Mouse (Mus musculus) forebrain, postnatal 0 days (tissue): ENCODE results near the gene Kcnh7. TPM values are rescaled to one million over a fixed set of nuclear protein-coding genes. Genes with fewer than 3 reads are reported as not detected.

Experiments
- ATAC-seq: fragments of 200-750 bp; cut with Nextera tagmentation; 2 replicates; pipeline ENCODE4 v1.8.0; 2017; ENCODE audit warnings: mild to moderate bottlenecking, moderate library complexity
- DNase-seq: peaks from one replicate; pipeline ENCODE4 v3.0.0-alpha.2; 2015
- H3K27ac ChIP-seq: fragments of 300-500 bp; sonication (generic); 2 replicates; pipeline ENCODE4 v1.5.1; 2014; ENCODE audit warnings: low read depth, mild to moderate bottlenecking, antibody characterized with exemption, low read length, moderate library complexity, mixed read lengths
- H3K27me3 ChIP-seq: fragments of 300-500 bp; sonication (generic); 2 replicates; pipeline ENCODE4 v1.6.1; 2014; ENCODE audit warnings: mild to moderate bottlenecking, low read length, mixed read lengths; ENCODE audit not compliant: insufficient read depth
- H3K36me3 ChIP-seq: fragments of 300-500 bp; sonication (generic); 2 replicates; pipeline ENCODE4 v1.6.1; 2014; ENCODE audit warnings: mild to moderate bottlenecking, moderate library complexity; ENCODE audit not compliant: insufficient read depth
- H3K4me1 ChIP-seq: fragments of 300-500 bp; sonication (generic); 2 replicates; pipeline ENCODE4 v1.6.1; 2014; ENCODE audit warnings: antibody characterized with exemption; ENCODE audit not compliant: insufficient read depth
- H3K4me2 ChIP-seq: fragments of 300-500 bp; sonication (generic); 2 replicates; pipeline ENCODE4 v1.6.1; 2014; ENCODE audit warnings: low read depth, mild to moderate bottlenecking, moderate library complexity
- H3K4me3 ChIP-seq: fragments of 300-500 bp; sonication (generic); 2 replicates; pipeline ENCODE4 v1.5.1; 2014; ENCODE audit warnings: low read depth, low read length, mixed read lengths
- H3K9ac ChIP-seq: fragments of 300-500 bp; sonication (generic); 2 replicates; pipeline ENCODE4 v1.6.1; 2014; ENCODE audit warnings: mild to moderate bottlenecking
- H3K9me3 ChIP-seq: fragments of 300-500 bp; sonication (generic); 2 replicates; pipeline ENCODE4 v1.6.1; 2016; ENCODE audit warnings: low read length
- CTCF ChIP-seq: sonication (generic); IDR thresholded peaks from 2 replicates; pipeline ENCODE4 v1.5.1; 2016; ENCODE audit warnings: antibody characterized with exemption, control low read depth, low read depth
- WGBS: fragments of 180-500 bp; shearing (Covaris S2); extraction: QIAGEN DNeasy Blood & Tissue Kit; methylation state at CpG from one replicate; pipeline ENCODE4 v1.1.7; 2014; 5-methylcytosine and 5-hydroxymethylcytosine counted together
- polyA plus RNA-seq: library from polyadenylated mRNA; unstranded; fragments of >200 nt; fragmentation: Nextera tagmentation; extraction: Ambion mirVana; gene quantifications from 2 replicates; pipeline ENCODE4 v1.2.1, GENCODE M21; 2015
- total RNA-seq: library from RNA; depleted of rRNA; stranded (reverse); fragments of >200 nt; gene quantifications from 2 replicates; pipeline ENCODE4 v1.2.3, GENCODE M21; 2014

Gene Kcnh7
- total and polyA plus RNA-seq, 2 experiments from 2014 or later: 7.3 to 17.9 TPM

GRCm38 (mm10) chr2:62806931-62807330, 377.2 kb downstream of the Kcnh7 start:
- Histone ChIP-seq H3K9ac (no peak overlapping the region), H3K27me3 (no peaks in the 10 kb centered on the region), H3K4me1 (no peaks in the 10 kb centered on the region), H3K9me3 (no peaks in the 10 kb centered on the region), H3K27ac (peak overlapping the region; percentile 73), H3K4me2 (no peak overlapping the region), H3K36me3 (no peaks in the 10 kb centered on the region), H3K4me3 (no peak overlapping the region)
- peak; percentile 17 for ATAC-seq
- DNase-seq: peak; percentile 74
- no peak for TF ChIP-seq CTCF
- 27% methylated on average over 3 of the region's 3 CpGs for WGBS

- H3K27me3 ChIP-seq: no peaks in the 10 kb centered on the region
- no peak overlapping the region for H3K9ac ChIP-seq
- 67% methylated on average over 1 of the region's 1 CpGs for WGBS
- DNase-seq (no peak), ATAC-seq (no peak)
- H3K9me3 ChIP-seq: no peaks in the 10 kb centered on the region
- no peaks in the 10 kb centered on the region for H3K4me1 ChIP-seq
- no peaks in the 10 kb centered on the region for H3K36me3 ChIP-seq
- H3K4me2 ChIP-seq: no peak overlapping the region
- no peak for TF ChIP-seq CTCF
- no peak overlapping the region for H3K4me3 ChIP-seq
- no peak overlapping the region for H3K27ac ChIP-seq
These were observed 380.1 kb downstream of the Kcnh7 start for GRCm38 (mm10) chr2:62804030-62804429.

DNA sequence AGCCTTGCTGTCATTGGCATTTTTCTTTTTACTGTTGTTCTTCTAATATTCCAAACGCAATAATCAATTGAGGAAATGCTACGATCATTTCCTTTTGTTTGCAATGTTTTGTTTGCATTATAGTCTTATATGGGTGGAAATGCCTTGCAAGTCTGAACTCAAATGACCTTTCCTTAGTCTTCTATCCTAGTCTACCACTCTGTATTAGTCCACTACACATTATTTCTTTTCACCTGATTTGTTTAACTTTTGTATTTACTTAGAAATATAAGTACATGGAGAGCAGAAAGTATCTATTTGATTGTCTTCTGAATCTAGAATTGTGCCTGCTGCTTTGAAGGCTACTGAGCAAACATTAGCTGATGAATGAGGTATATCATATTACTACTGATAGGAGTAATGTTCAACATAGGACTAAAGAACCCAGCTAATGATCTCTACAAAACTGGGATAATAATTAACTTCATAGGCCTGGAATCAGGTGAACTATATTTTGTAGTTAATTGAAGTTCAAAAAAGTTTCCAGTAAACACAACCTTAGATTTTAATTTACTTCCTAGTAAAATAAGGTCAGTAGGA, 399.5 kb downstream of the Kcnh7 start:
- Histone ChIP-seq H3K4me1 (no peaks in the 10 kb centered on the region), H3K4me3 (no peak overlapping the region), H3K27ac (no peak overlapping the region), H3K9me3 (no peaks in the 10 kb centered on the region), H3K36me3 (no peaks in the 10 kb centered on the region), H3K4me2 (no peak overlapping the region), H3K9ac (no peak overlapping the region), H3K27me3 (no peaks in the 10 kb centered on the region)
- no peak for TF ChIP-seq CTCF
- no peak for ATAC-seq
- WGBS: 76% methylated on average over 2 of the region's 2 CpGs
- no peak for DNase-seq

DNA sequence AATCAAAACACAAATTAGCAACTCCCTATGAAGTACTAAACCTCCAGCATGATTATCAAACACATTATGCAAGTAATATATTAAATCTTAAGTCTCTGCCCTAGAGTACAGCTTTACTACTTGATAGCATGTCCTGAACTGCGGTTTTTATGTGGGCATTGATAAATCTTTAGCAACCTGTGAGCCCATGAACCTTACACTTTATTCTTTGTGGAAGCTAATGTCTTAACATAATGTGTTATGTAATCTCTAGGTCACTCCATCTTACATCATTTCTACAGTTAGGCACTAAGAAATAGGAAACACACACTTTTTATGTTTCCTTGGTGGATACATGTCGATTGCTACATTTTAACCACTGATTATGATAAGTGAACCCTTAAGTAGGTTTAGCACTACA, 437.8 kb downstream of the Kcnh7 start:
- TF ChIP-seq CTCF: no peak
- DNase-seq: no peak
- H3K27me3 ChIP-seq: no peaks in the 10 kb centered on the region
- H3K4me1 ChIP-seq: no peaks in the 10 kb centered on the region
- H3K4me2 ChIP-seq: no peak overlapping the region
- no peak for ATAC-seq
- no peaks in the 10 kb centered on the region for H3K9me3 ChIP-seq
- H3K36me3 ChIP-seq: no peaks in the 10 kb centered on the region
- H3K4me3 ChIP-seq: no peak overlapping the region
- no peak overlapping the region for H3K27ac ChIP-seq
- H3K9ac ChIP-seq: no peak overlapping the region
- 92% methylated on average over 2 of the region's 2 CpGs for WGBS

DNA sequence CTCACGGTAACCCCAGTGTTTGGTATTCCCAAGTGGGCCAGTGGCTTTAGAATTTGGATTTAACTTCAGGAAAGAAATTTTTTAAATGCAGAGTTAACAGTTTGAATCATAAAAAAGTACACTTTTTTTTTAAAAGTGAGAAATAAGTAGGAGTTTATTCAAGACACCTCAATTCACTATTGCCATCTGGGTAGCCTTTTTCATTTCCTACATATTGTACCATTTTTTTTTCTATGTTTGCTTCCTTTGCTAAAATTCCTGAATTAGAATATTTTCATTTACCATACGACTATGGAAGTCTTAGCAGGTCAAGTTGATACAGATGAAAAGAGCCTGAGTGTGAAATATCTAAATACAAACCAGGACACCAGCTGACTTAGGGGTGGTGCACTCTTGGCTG, 441.0 kb downstream of the Kcnh7 start:
- Histone ChIP-seq H3K9me3 (no peaks in the 10 kb centered on the region), H3K36me3 (no peaks in the 10 kb centered on the region), H3K27me3 (no peaks in the 10 kb centered on the region), H3K4me2 (no peak overlapping the region), H3K4me3 (no peak overlapping the region), H3K4me1 (no peaks in the 10 kb centered on the region), H3K9ac (no peak overlapping the region), H3K27ac (no peak overlapping the region)
- no peak for ATAC-seq
- WGBS: 82% methylated on average over 2 of the region's 2 CpGs
- DNase-seq: no peak
- TF ChIP-seq CTCF: no peak

DNA sequence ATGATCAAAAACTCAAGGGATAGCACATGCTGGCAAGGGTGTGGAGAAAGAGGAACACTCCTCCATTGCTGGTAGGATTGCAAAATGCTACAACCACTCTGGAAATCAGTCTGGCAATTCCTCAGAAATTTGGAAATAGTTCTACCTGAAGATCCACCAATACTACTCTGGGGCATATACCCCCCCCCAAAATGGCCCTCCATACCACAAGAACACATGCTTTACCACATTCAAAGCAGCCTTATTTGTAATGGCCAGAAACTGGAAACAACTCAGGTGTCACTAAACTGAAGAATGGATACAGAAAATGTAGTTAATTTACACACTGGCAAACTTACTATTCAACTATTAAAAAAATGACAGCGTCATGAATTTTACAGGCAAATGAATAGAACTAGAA, 453.4 kb downstream of the Kcnh7 start:
- no peaks in the 10 kb centered on the region for H3K9me3 ChIP-seq
- no peak for TF ChIP-seq CTCF
- no peak overlapping the region for H3K27ac ChIP-seq
- H3K9ac ChIP-seq: no peak overlapping the region
- no peaks in the 10 kb centered on the region for H3K36me3 ChIP-seq
- DNase-seq (no peak), ATAC-seq (no peak)
- no peaks in the 10 kb centered on the region for H3K4me1 ChIP-seq
- H3K4me2 ChIP-seq: no peak overlapping the region
- H3K27me3 ChIP-seq: no peaks in the 10 kb centered on the region
- 76% methylated on average over 1 of the region's 1 CpGs for WGBS
- H3K4me3 ChIP-seq: no peak overlapping the region

GRCm38 (mm10) chr2:62727732-62728131, 456.4 kb downstream of the Kcnh7 start:
- Histone ChIP-seq H3K4me2 (no peak overlapping the region), H3K4me1 (no peaks in the 10 kb centered on the region), H3K9me3 (no peaks in the 10 kb centered on the region), H3K27ac (no peak overlapping the region), H3K9ac (no peak overlapping the region), H3K27me3 (no peaks in the 10 kb centered on the region), H3K4me3 (no peak overlapping the region), H3K36me3 (no peaks in the 10 kb centered on the region)
- no peak for TF ChIP-seq CTCF
- ATAC-seq (no peak), DNase-seq (no peak)
- WGBS: 87% methylated on average over 2 of the region's 2 CpGs
